Mouse (Mus musculus): ENCODE data around the gene 4933424G06Rik. TPM values are rescaled to one million over a fixed set of nuclear protein-coding genes. Genes with fewer than 3 reads are reported as not detected.

4933424G06Rik gene
- polyA plus RNA-seq, 1 experiment from 2014 or later = not detected

- 78% methylated on average over 9 of the region's 9 CpGs for WGBS
- no peak overlapping the region for H3K4me2 ChIP-seq
- no peak for DNase-seq (ENCODE audit: low spot score)
- H3K4me1 ChIP-seq (replicated peaks; ENCODE audit: control insufficient read depth, insufficient read depth, low read length) = no peaks in the 10 kb centered on the region
- H3K36me3 ChIP-seq (ENCODE audit: control insufficient read depth, insufficient read depth, low read length) = no peaks in the 10 kb centered on the region
- ATAC-seq (replicated peaks; ENCODE audit: low FRiP score) = no peak
- H3K27ac ChIP-seq (ENCODE audit: low read depth, low read length) = no peak overlapping the region
- H3K9me3 ChIP-seq (ENCODE audit: control insufficient read depth, low read length) = no peaks in the 10 kb centered on the region
- H3K9ac ChIP-seq (ENCODE audit: low read depth, low read length) = no peak overlapping the region
- peaks cover 11% of the 10 kb centered on the region for H3K27me3 ChIP-seq (replicated peaks; ENCODE audit: control insufficient read depth, insufficient read depth, low read length)
- no peak overlapping the region for H3K4me3 ChIP-seq (ENCODE audit: low read depth, low read length)
Measured at GRCm38 (mm10) chr1:36772198-36772934, 62.4 kb downstream of the 4933424G06Rik start.

GRCm38 (mm10) chr1:36780793-36781192, 70.8 kb downstream of the 4933424G06Rik start:
- no peaks in the 10 kb centered on the region for H3K9me3 ChIP-seq (ENCODE audit: control insufficient read depth, low read length)
- H3K27me3 ChIP-seq (replicated peaks; ENCODE audit: control insufficient read depth, insufficient read depth, low read length) = 0 out of 2 replicates have a peak, but pooled peaks cover 3% of the 10 kb centered on the region
- H3K27ac ChIP-seq (ENCODE audit: low read depth, low read length) = no peak overlapping the region
- no peak overlapping the region for H3K4me2 ChIP-seq
- H3K36me3 ChIP-seq (ENCODE audit: control insufficient read depth, insufficient read depth, low read length) = no peaks in the 10 kb centered on the region
- H3K4me3 ChIP-seq (ENCODE audit: low read depth, low read length) = no peak overlapping the region
- ATAC-seq (replicated peaks; ENCODE audit: low FRiP score) = no peak
- no peak for DNase-seq (ENCODE audit: low spot score)
- no peak overlapping the region for H3K9ac ChIP-seq (ENCODE audit: low read depth, low read length)
- WGBS = 89% methylated on average over 13 of the region's 13 CpGs
- H3K4me1 ChIP-seq (replicated peaks; ENCODE audit: control insufficient read depth, insufficient read depth, low read length) = 0 out of 2 replicates have a peak, but pooled peaks cover 5% of the 10 kb centered on the region

- Histone ChIP-seq H3K27ac (ENCODE audit: low read depth, low read length) (no peak overlapping the region), H3K9me3 (ENCODE audit: control insufficient read depth, low read length) (no peaks in the 10 kb centered on the region), H3K27me3 (replicated peaks; ENCODE audit: control insufficient read depth, insufficient read depth, low read length) (0 out of 2 replicates have a peak, but pooled peaks cover 3% of the 10 kb centered on the region), H3K4me2 (no peak overlapping the region), H3K36me3 (ENCODE audit: control insufficient read depth, insufficient read depth, low read length) (no peaks in the 10 kb centered on the region), H3K4me1 (replicated peaks; ENCODE audit: control insufficient read depth, insufficient read depth, low read length) (0 out of 2 replicates have a peak, but pooled peaks cover 5% of the 10 kb centered on the region), H3K9ac (ENCODE audit: low read depth, low read length) (no peak overlapping the region), H3K4me3 (ENCODE audit: low read depth, low read length) (no peak overlapping the region)
- WGBS = 77% methylated on average over 11 of the region's 11 CpGs
- DNase-seq (ENCODE audit: low spot score) (no peak), ATAC-seq (replicated peaks; ENCODE audit: low FRiP score) (no peak)
Measured at GRCm38 (mm10) chr1:36782476-36782875, 72.5 kb downstream of the 4933424G06Rik start.

GRCm38 (mm10) chr1:36784365-36785134, 74.6 kb downstream of the 4933424G06Rik start:
- ATAC-seq (replicated peaks; ENCODE audit: low FRiP score) = 0 out of 2 replicates have a peak, but pooled peaks have one; percentile 44
- Histone ChIP-seq H3K4me2 (peak overlapping the region; percentile 92), H3K4me1 (replicated peaks; ENCODE audit: control insufficient read depth, insufficient read depth, low read length) (0 out of 2 replicates have a peak, but pooled peaks cover 5% of the 10 kb centered on the region), H3K36me3 (ENCODE audit: control insufficient read depth, insufficient read depth, low read length) (no peaks in the 10 kb centered on the region), H3K27me3 (replicated peaks; ENCODE audit: control insufficient read depth, insufficient read depth, low read length) (0 out of 2 replicates have a peak, but pooled peaks cover 3% of the 10 kb centered on the region), H3K4me3 (ENCODE audit: low read depth, low read length) (peak overlapping the region; percentile 50), H3K27ac (ENCODE audit: low read depth, low read length) (no peak overlapping the region), H3K9ac (ENCODE audit: low read depth, low read length) (peak overlapping the region; percentile 26; the same call in 1 of the 2 replicates), H3K9me3 (ENCODE audit: control insufficient read depth, low read length) (no peaks in the 10 kb centered on the region)
- DNase-seq (ENCODE audit: low spot score) = peak; percentile 78
- WGBS = 5% methylated on average over 20 of the region's 20 CpGs

- peak; percentile 52 for DNase-seq (ENCODE audit: low spot score)
- H3K9ac ChIP-seq (ENCODE audit: low read depth, low read length) = peak overlapping the region; percentile 26; the same call in 1 of the 2 replicates
- no peaks in the 10 kb centered on the region for H3K9me3 ChIP-seq (ENCODE audit: control insufficient read depth, low read length)
- no peak overlapping the region for H3K27ac ChIP-seq (ENCODE audit: low read depth, low read length)
- 0 out of 2 replicates have a peak, but pooled peaks cover 2% of the 10 kb centered on the region for H3K27me3 ChIP-seq (replicated peaks; ENCODE audit: control insufficient read depth, insufficient read depth, low read length)
- H3K4me3 ChIP-seq (ENCODE audit: low read depth, low read length) = peak overlapping the region; percentile 50
- H3K36me3 ChIP-seq (ENCODE audit: control insufficient read depth, insufficient read depth, low read length) = no peaks in the 10 kb centered on the region
- peak overlapping the region; percentile 92 for H3K4me2 ChIP-seq
- WGBS = 4% methylated on average over 16 of the region's 16 CpGs
- H3K4me1 ChIP-seq (replicated peaks; ENCODE audit: control insufficient read depth, insufficient read depth, low read length) = 0 out of 2 replicates have a peak, but pooled peaks cover 5% of the 10 kb centered on the region
- ATAC-seq (replicated peaks; ENCODE audit: low FRiP score) = no peak
Measured at GRCm38 (mm10) chr1:36785238-36785641, 75.3 kb downstream of the 4933424G06Rik start.

- ATAC-seq (replicated peaks; ENCODE audit: low FRiP score) = no peak
- H3K9me3 ChIP-seq (ENCODE audit: control insufficient read depth, low read length) = no peaks in the 10 kb centered on the region
- no peak for DNase-seq (ENCODE audit: low spot score)
- no peak overlapping the region for H3K4me2 ChIP-seq
- H3K36me3 ChIP-seq (ENCODE audit: control insufficient read depth, insufficient read depth, low read length) = no peaks in the 10 kb centered on the region; the same call in 1 of the 2 replicates
- 0 out of 2 replicates have a peak, but pooled peaks cover 5% of the 10 kb centered on the region for H3K4me1 ChIP-seq (replicated peaks; ENCODE audit: control insufficient read depth, insufficient read depth, low read length)
- H3K4me3 ChIP-seq (ENCODE audit: low read depth, low read length) = no peak overlapping the region
- H3K9ac ChIP-seq (ENCODE audit: low read depth, low read length) = no peak overlapping the region
- 90% methylated on average over 7 of the region's 7 CpGs for WGBS
- no peaks in the 10 kb centered on the region for H3K27me3 ChIP-seq (replicated peaks; ENCODE audit: control insufficient read depth, insufficient read depth, low read length)
- H3K27ac ChIP-seq (ENCODE audit: low read depth, low read length) = no peak overlapping the region
Measured at GRCm38 (mm10) chr1:36786377-36786776, 76.4 kb downstream of the 4933424G06Rik start.

GRCm38 (mm10) chr1:36789416-36789815, 79.5 kb downstream of the 4933424G06Rik start:
- Histone ChIP-seq H3K36me3 (ENCODE audit: control insufficient read depth, insufficient read depth, low read length) (peaks cover 17% of the 10 kb centered on the region; the same call in 1 of the 2 replicates), H3K27me3 (replicated peaks; ENCODE audit: control insufficient read depth, insufficient read depth, low read length) (no peaks in the 10 kb centered on the region), H3K9me3 (ENCODE audit: control insufficient read depth, low read length) (no peaks in the 10 kb centered on the region), H3K4me3 (ENCODE audit: low read depth, low read length) (no peak overlapping the region), H3K4me2 (no peak overlapping the region), H3K4me1 (replicated peaks; ENCODE audit: control insufficient read depth, insufficient read depth, low read length) (0 out of 2 replicates have a peak, but pooled peaks cover 5% of the 10 kb centered on the region), H3K9ac (ENCODE audit: low read depth, low read length) (no peak overlapping the region), H3K27ac (ENCODE audit: low read depth, low read length) (no peak overlapping the region)
- ATAC-seq (replicated peaks; ENCODE audit: low FRiP score) (no peak), DNase-seq (ENCODE audit: low spot score) (no peak)
- WGBS = 79% methylated on average over 8 of the region's 8 CpGs

- Histone ChIP-seq H3K4me2 (no peak overlapping the region), H3K9me3 (ENCODE audit: control insufficient read depth, low read length) (no peaks in the 10 kb centered on the region), H3K36me3 (ENCODE audit: control insufficient read depth, insufficient read depth, low read length) (peaks cover 57% of the 10 kb centered on the region), H3K27me3 (replicated peaks; ENCODE audit: control insufficient read depth, insufficient read depth, low read length) (no peaks in the 10 kb centered on the region), H3K9ac (ENCODE audit: low read depth, low read length) (no peak overlapping the region), H3K4me3 (ENCODE audit: low read depth, low read length) (no peak overlapping the region), H3K27ac (ENCODE audit: low read depth, low read length) (no peak overlapping the region), H3K4me1 (replicated peaks; ENCODE audit: control insufficient read depth, insufficient read depth, low read length) (no peaks in the 10 kb centered on the region)
- DNase-seq (ENCODE audit: low spot score) (no peak), ATAC-seq (replicated peaks; ENCODE audit: low FRiP score) (no peak)
- 92% methylated on average over 7 of the region's 7 CpGs for WGBS
Measured at GRCm38 (mm10) chr1:36796711-36797110, 86.8 kb downstream of the 4933424G06Rik start.
